Mouse (Mus musculus) CH12.LX (cell line): Measurements from ENCODE around the gene Tmem274. TPM values are rescaled to one million over a fixed set of nuclear protein-coding genes. Genes with fewer than 3 reads are reported as not detected.

Source experiments
- DNase-seq: peaks from one replicate; pipeline ENCODE4 v3.0.0-alpha.2; 2013; ENCODE audit errors: extremely low read depth
- H3K27ac ChIP-seq: 2 replicates; pipeline ENCODE4 v1.5.1; 2012; ENCODE audit warnings: low read depth, mild to moderate bottlenecking, control low read depth, moderate library complexity; ENCODE audit not compliant: insufficient read depth
- H3K27me3 ChIP-seq: replicated peaks from 2 replicates; pipeline ENCODE3; 2012; ENCODE audit warnings: inconsistent platforms
- H3K36me3 ChIP-seq, 2 experiments: replicated peaks in 1 of 2; 2 replicates each; pipeline versions ENCODE3 to v1.6.1; 2012; ENCODE audit warnings: inconsistent platforms in 1 of 2, low read length in 1 of 2, mild to moderate bottlenecking in 1 of 2, mixed read lengths in 1 of 2, moderate library complexity in 1 of 2; ENCODE audit not compliant: control insufficient read depth in 1 of 2, insufficient read depth in 1 of 2
- H3K4me1 ChIP-seq, 2 experiments: 2 replicates each; pipeline ENCODE4 v1.6.1; 2012; ENCODE audit warnings: inconsistent platforms in 1 of 2, moderate library complexity in 1 of 2; ENCODE audit not compliant: insufficient read depth in 2 of 2, control insufficient read depth in 1 of 2
- H3K4me2 ChIP-seq: 2 replicates; pipeline ENCODE4 v1.6.1; 2012; ENCODE audit warnings: low read depth, mild to moderate bottlenecking, control low read depth; ENCODE audit not compliant: poor library complexity, insufficient read depth, severe bottlenecking
- H3K4me3 ChIP-seq, 3 experiments: fragments of 150-350 bp in 1 of 3; sonication (generic) in 1 of 3; replicated peaks in 1 of 3; 2 replicates each; pipeline versions ENCODE3 to v1.5.1; 2011 to 2012; ENCODE audit warnings: low read depth in 2 of 3, low read length in 2 of 3, mild to moderate bottlenecking in 2 of 3, moderate library complexity in 2 of 3, control low read depth in 1 of 3, improper control_type of control experiment in 1 of 3, inconsistent platforms in 1 of 3, mixed read lengths in 1 of 3; ENCODE audit not compliant: poor library complexity in 1 of 3
- H3K79me2 ChIP-seq: replicated peaks from 2 replicates; pipeline ENCODE4 v1.6.1; 2012; ENCODE audit warnings: mild to moderate bottlenecking, moderate library complexity; ENCODE audit not compliant: control insufficient read depth, poor library complexity, insufficient read depth, severe bottlenecking; ENCODE audit errors: extremely low read depth
- H3K9ac ChIP-seq: 2 replicates; pipeline ENCODE4 v1.6.1; 2012; ENCODE audit warnings: low read depth, mild to moderate bottlenecking, control low read depth, moderate library complexity; ENCODE audit not compliant: insufficient read depth
- H3K9me3 ChIP-seq: replicated peaks from 2 replicates; pipeline ENCODE3; 2012; ENCODE audit warnings: low read length, inconsistent platforms, mixed read lengths
- BHLHE40 ChIP-seq: IDR thresholded peaks from 2 replicates; pipeline ENCODE4 v1.6.1; 2011; ENCODE audit warnings: mild to moderate bottlenecking, low read depth, low read length, improper control_type of control experiment
- CHD1 ChIP-seq: IDR thresholded peaks from 2 replicates; pipeline ENCODE4 v1.6.1; 2012; ENCODE audit warnings: low read depth, low read length, improper control_type of control experiment, inconsistent platforms
- CHD2 ChIP-seq: IDR thresholded peaks from 2 replicates; pipeline ENCODE4 v1.6.1; 2011; ENCODE audit warnings: low read length, improper control_type of control experiment
- CTCF ChIP-seq, 2 experiments: IDR thresholded peaks in 1 of 2; conservative IDR thresholded peaks in 1 of 2; 2 replicates each; pipeline ENCODE4 v1.5.1; 2011 to 2012; ENCODE audit warnings: low read depth in 2 of 2, low read length in 2 of 2, improper control_type of control experiment in 1 of 2, inconsistent platforms in 1 of 2, mild to moderate bottlenecking in 1 of 2, moderate library complexity in 1 of 2
- E2F4 ChIP-seq: IDR thresholded peaks from 2 replicates; pipeline ENCODE4 v1.6.1; 2011; ENCODE audit warnings: low read depth, low read length, improper control_type of control experiment; ENCODE audit not compliant: insufficient replicate concordance
- ELF1 ChIP-seq: IDR thresholded peaks from 2 replicates; pipeline ENCODE4 v1.6.1; 2014; ENCODE audit warnings: low read depth, mild to moderate bottlenecking, inconsistent platforms, low read length, improper control_type of control experiment
- EP300 ChIP-seq: IDR thresholded peaks from 2 replicates; pipeline ENCODE4 v1.6.1; 2011; ENCODE audit warnings: low read length, improper control_type of control experiment
- ETS1 ChIP-seq: conservative IDR thresholded peaks from 2 replicates; pipeline ENCODE4 v1.6.1; 2012; ENCODE audit warnings: low read depth, mild to moderate bottlenecking, inconsistent platforms, low read length, improper control_type of control experiment, moderate library complexity
- GABPA ChIP-seq: IDR thresholded peaks from 2 replicates; pipeline ENCODE4 v1.6.1; 2012; ENCODE audit warnings: low read depth, low read length, improper control_type of control experiment, inconsistent platforms; ENCODE audit not compliant: insufficient replicate concordance
- HCFC1 ChIP-seq: IDR thresholded peaks from 2 replicates; pipeline ENCODE4 v1.6.1; 2012; ENCODE audit warnings: low read depth, mild to moderate bottlenecking, inconsistent platforms, low read length, improper control_type of control experiment
- IRF4 ChIP-seq: IDR thresholded peaks from 2 replicates; pipeline ENCODE4 v1.6.1; 2014; ENCODE audit warnings: low read depth, mild to moderate bottlenecking, inconsistent platforms, low read length, improper control_type of control experiment
- JUN ChIP-seq: IDR thresholded peaks from 2 replicates; pipeline ENCODE4 v1.6.1; 2011; ENCODE audit warnings: low read depth, mild to moderate bottlenecking, low read length, improper control_type of control experiment, moderate library complexity; ENCODE audit not compliant: insufficient read depth
- JUND ChIP-seq: conservative IDR thresholded peaks from 2 replicates; pipeline ENCODE4 v1.6.1; 2011; ENCODE audit warnings: low read depth, low read length, improper control_type of control experiment
- KAT2A ChIP-seq: IDR thresholded peaks from 2 replicates; pipeline ENCODE4 v1.6.1; 2012; ENCODE audit warnings: low read length, improper control_type of control experiment, inconsistent platforms; ENCODE audit not compliant: insufficient replicate concordance
- MAX ChIP-seq: IDR thresholded peaks from 2 replicates; pipeline ENCODE4 v1.6.1; 2011; ENCODE audit warnings: low read length, improper control_type of control experiment
- MAZ ChIP-seq: IDR thresholded peaks from 2 replicates; pipeline ENCODE4 v1.6.1; 2012; ENCODE audit warnings: low read depth, mild to moderate bottlenecking, inconsistent platforms, low read length, improper control_type of control experiment, moderate library complexity
- MEF2A ChIP-seq: IDR thresholded peaks from 2 replicates; pipeline ENCODE4 v1.6.1; 2014; ENCODE audit warnings: low read depth, mild to moderate bottlenecking, inconsistent platforms, low read length, improper control_type of control experiment, borderline replicate concordance
- MXI1 ChIP-seq: IDR thresholded peaks from 2 replicates; pipeline ENCODE4 v1.6.1; 2011; ENCODE audit warnings: mild to moderate bottlenecking, low read depth, low read length, improper control_type of control experiment
- MYC ChIP-seq: IDR thresholded peaks from 2 replicates; pipeline ENCODE4 v1.6.1; 2011; ENCODE audit warnings: low read depth, mild to moderate bottlenecking, improper control_type of control experiment, low read length
- NELFE ChIP-seq: IDR thresholded peaks from 2 replicates; pipeline ENCODE4 v1.6.1; 2011; ENCODE audit warnings: low read depth, low read length, improper control_type of control experiment
- NRF1 ChIP-seq: IDR thresholded peaks from 2 replicates; pipeline ENCODE4 v1.6.1; 2014; ENCODE audit warnings: low read depth, mild to moderate bottlenecking, inconsistent platforms, low read length, improper control_type of control experiment, moderate library complexity
- PAX5 ChIP-seq: IDR thresholded peaks from 2 replicates; pipeline ENCODE4 v1.6.1; 2012; ENCODE audit warnings: low read length, inconsistent platforms, mixed read lengths
- POLR2A ChIP-seq: IDR thresholded peaks from 2 replicates; pipeline ENCODE4 v1.6.1; 2011; ENCODE audit warnings: low read depth, mild to moderate bottlenecking, improper control_type of control experiment, low read length
- POLR2AphosphoS2 ChIP-seq: IDR thresholded peaks from 2 replicates; pipeline ENCODE4 v1.6.1; 2011; ENCODE audit warnings: low read depth, low read length, improper control_type of control experiment
- RAD21 ChIP-seq: IDR thresholded peaks from 2 replicates; pipeline ENCODE4 v1.6.1; 2011; ENCODE audit warnings: low read depth, mild to moderate bottlenecking, low read length, improper control_type of control experiment, moderate library complexity
- RCOR1 ChIP-seq: conservative IDR thresholded peaks from 2 replicates; pipeline ENCODE4 v1.6.1; 2012; ENCODE audit warnings: low read depth, mild to moderate bottlenecking, inconsistent platforms, low read length, improper control_type of control experiment
- SIN3A ChIP-seq: IDR thresholded peaks from 2 replicates; pipeline ENCODE4 v1.6.1; 2012; ENCODE audit warnings: low read length, improper control_type of control experiment, inconsistent platforms
- SMC3 ChIP-seq: IDR thresholded peaks from 2 replicates; pipeline ENCODE4 v1.6.1; 2011; ENCODE audit warnings: low read depth, low read length, improper control_type of control experiment
- TBP ChIP-seq: conservative IDR thresholded peaks from 2 replicates; pipeline ENCODE4 v1.6.1; 2011; ENCODE audit warnings: low read depth, low read length, improper control_type of control experiment
- TCF12 ChIP-seq: IDR thresholded peaks from 2 replicates; pipeline ENCODE4 v1.6.1; 2014; ENCODE audit warnings: low read depth, mild to moderate bottlenecking, inconsistent platforms, low read length, improper control_type of control experiment
- UBTF ChIP-seq: IDR thresholded peaks from 2 replicates; pipeline ENCODE4 v1.6.1; 2012; ENCODE audit warnings: low read depth, mild to moderate bottlenecking, inconsistent platforms, low read length, improper control_type of control experiment, moderate library complexity
- USF1 ChIP-seq: IDR thresholded peaks from 2 replicates; pipeline ENCODE4 v1.6.1; 2014; ENCODE audit warnings: low read depth, mild to moderate bottlenecking, inconsistent platforms, low read length, improper control_type of control experiment
- USF2 ChIP-seq: conservative IDR thresholded peaks from 2 replicates; pipeline ENCODE4 v1.6.1; 2011; ENCODE audit warnings: low read depth, low read length, improper control_type of control experiment
- ZKSCAN1 ChIP-seq: IDR thresholded peaks from 2 replicates; pipeline ENCODE4 v1.6.1; 2012; ENCODE audit warnings: low read depth, inconsistent platforms, low read length, improper control_type of control experiment, borderline replicate concordance
- ZMIZ1 ChIP-seq: IDR thresholded peaks from 2 replicates; pipeline ENCODE4 v1.6.1; 2012; ENCODE audit warnings: low read depth, mild to moderate bottlenecking, inconsistent platforms, low read length, improper control_type of control experiment
- ZNF384 ChIP-seq: IDR thresholded peaks from 2 replicates; pipeline ENCODE4 v1.6.1; 2012; ENCODE audit warnings: low read depth, low read length, improper control_type of control experiment, inconsistent platforms
- dilution Hi-C: fragments of 300-500 bp; cut with MboI; formaldehyde crosslinking; loops from 2 replicates; pipeline ENCODE4 v1.14.3; 2020; ENCODE audit warnings: low sequenced_read_pairs; ENCODE audit not compliant: extremely low pct_unique_long_range_greater_than_20kb, extremely low pct_ligation_motif_present
- in situ Hi-C: fragments of 300-500 bp; cut with MboI; formaldehyde crosslinking; loops from 3 replicates; pipeline ENCODE4 v1.14.3; 2019; ENCODE audit warnings: low sequenced_read_pairs, low pct_ligation_motif_present, low pct_unique_long_range_greater_than_20kb, mixed read lengths
- polyA plus RNA-seq: library from polyadenylated mRNA; unstranded; fragments of >175 nt; gene quantifications from 2 replicates; pipeline ENCODE4 v1.2.1, GENCODE M21; 2012; ENCODE audit warnings: low read depth; ENCODE audit not compliant: insufficient read length
- total RNA-seq, 2 experiments: library from RNA; depleted of rRNA; stranded (reverse); fragments of 300-350 nt in 1 of 2; fragments of >200 nt in 1 of 2; gene quantifications; 2 replicates each; pipeline ENCODE4 v1.2.3; 2012 to 2014

Gene Tmem274
- total and polyA plus RNA-seq, 3 experiments = not detected

DNA sequence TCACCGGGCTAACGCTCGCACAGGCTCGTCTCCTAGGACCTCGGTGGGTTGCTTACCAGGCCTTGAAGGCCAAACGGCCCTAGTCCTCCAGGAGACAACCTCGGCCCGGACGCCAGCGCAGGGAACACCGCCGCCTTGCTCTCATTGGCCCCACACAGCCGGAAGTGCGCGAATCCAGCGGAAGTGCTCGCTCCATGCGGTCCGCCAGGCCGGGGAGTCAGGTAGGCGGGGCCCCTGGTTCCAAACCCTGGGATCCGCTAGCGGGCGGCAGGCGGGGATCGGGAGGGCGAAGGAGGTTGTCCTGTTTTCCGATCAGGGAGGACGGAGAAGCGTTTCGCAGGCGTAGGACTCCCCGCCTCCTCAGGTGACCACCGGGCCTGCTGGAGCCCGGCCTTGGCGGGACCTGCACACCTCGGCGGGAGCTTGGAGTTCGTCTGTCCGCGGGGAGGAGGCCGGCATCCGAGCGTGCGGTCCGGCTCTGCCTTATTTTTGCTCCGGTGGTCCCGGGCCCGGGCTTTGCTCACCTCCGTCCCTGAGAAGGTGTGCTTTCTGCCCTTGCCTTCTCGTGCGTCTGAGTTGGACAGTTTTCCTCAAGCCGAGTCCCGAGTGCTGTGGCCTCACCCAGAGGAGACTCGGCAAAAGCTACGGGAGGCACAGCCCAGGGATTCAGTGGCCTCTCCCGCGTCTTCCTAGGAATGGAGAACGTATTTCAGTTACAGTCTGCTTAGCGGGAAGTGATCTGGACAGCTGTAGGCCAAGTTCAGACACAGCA, 8.1 kb downstream of the Tmem274 start, which contains the start of the genes Nmnat1 and Lzic:
Nmnat1 (minus strand) TSS at position 150 of the 772 bp plus-strand sequence.
Lzic (plus strand) TSS at position 177 of the 772 bp plus-strand sequence.
- DNase-seq = peak; percentile 93
- Histone ChIP-seq H3K9me3 (peaks cover 3% of the 10 kb centered on the region), H3K79me2 (peaks cover 21% of the 10 kb centered on the region), H3K4me1 (peaks cover 6 to 35% of the 10 kb centered on the region in 2 experiments; a peak in 3 of 4 replicates), H3K36me3 (peaks cover 23 to 43% of the 10 kb centered on the region in 2 experiments), H3K4me2 (peak within 1 kb of the TSS; percentile 90), H3K27me3 (no peaks in the 10 kb centered on the region), H3K9ac (peak within 1 kb of the TSS; percentile 92), H3K27ac (peak within 1 kb of the TSS; percentile 26), H3K4me3 (peak within 1 kb of the TSS; percentile 87 to 91 (median 88))
- in situ Hi-C loops (no loop called here), dilution Hi-C loops (no loop called here)
- TF ChIP-seq CHD1 (no peak), ZMIZ1 (no peak), MAX (peak; percentile 47; the same call in 1 of the 2 replicates), TCF12 (peak; percentile 84), MEF2A (peak; percentile 60; the same call in 1 of the 2 replicates), UBTF (0 out of 2 replicates have a peak, but pooled peaks have one; percentile 50), IRF4 (peak; percentile 79), TBP (0 out of 2 replicates have a peak, but pooled peaks have one; percentile 29), USF1 (no peak), MXI1 (peak; percentile 87; the same call in 1 of the 2 replicates), SMC3 (no peak), E2F4 (no peak), MAZ (peak; percentile 82), NELFE (peak; percentile 45; the same call in 1 of the 2 replicates), EP300 (no peak), RAD21 (no peak), MYC (0 out of 2 replicates have a peak, but pooled peaks have one; percentile 50), JUND (no peak), HCFC1 (peak; percentile 94), ETS1 (no peak), PAX5 (no peak), POLR2AphosphoS2 (no peak), CHD2 (peak; percentile 75), KAT2A (peak; percentile 88; the same call in 1 of the 2 replicates), GABPA (peak; percentile 28; the same call in 1 of the 2 replicates), NRF1 (no peak), ZKSCAN1 (no peak), POLR2A (peak; percentile 69; the same call in 1 of the 2 replicates), ELF1 (peak; percentile 83), SIN3A (peak; percentile 95), BHLHE40 (no peak), CTCF (conservative IDR thresholded peaks at IDR 0.05 in 1 of 2, IDR thresholded peaks at IDR 0.05 in 1 of 2; ENCODE audit: low read depth in 2 of 2, low read length in 2 of 2) (no peak), RCOR1 (no peak), USF2 (no peak), JUN (no peak), ZNF384 (no peak)
